Mouse (Mus musculus): ENCODE data around the gene Sfmbt1. TPM values are rescaled to one million over a fixed set of nuclear protein-coding genes. Genes with fewer than 3 reads are reported as not detected.

The Sfmbt1 gene
- polyA plus RNA-seq, 1 experiment from 2014 or later = 15.0 TPM

DNA sequence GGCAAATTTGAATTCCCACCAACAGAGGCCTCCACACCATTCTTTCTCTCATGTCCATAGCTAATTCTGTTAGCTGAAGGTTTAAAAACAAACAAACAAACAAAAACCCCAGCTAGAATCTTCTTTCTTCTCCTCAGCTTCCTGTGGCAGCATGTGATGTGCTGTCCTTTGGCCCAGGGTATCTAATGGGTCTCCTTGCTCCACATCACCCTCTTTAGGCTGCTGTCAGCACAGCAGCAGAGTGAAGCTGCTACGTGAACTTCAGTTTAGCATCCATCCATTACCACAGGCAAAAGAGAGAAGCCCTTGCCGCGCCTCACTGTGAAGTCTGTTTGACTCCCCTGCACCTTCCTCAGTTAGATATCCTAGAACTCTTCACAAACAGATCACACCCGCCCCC, 143.3 kb downstream of the Sfmbt1 start:
- 71% methylated on average over 4 of the region's 4 CpGs for WGBS (ENCODE audit: insufficient replicate concordance)
- Histone ChIP-seq H3K4me2 (ENCODE audit: low read depth, low read length) (no peak overlapping the region), H3K27ac (ENCODE audit: low read depth) (no peak overlapping the region), H3K4me3 (ENCODE audit: low read depth, low read length) (no peak overlapping the region), H3K9ac (replicated peaks) (no peak overlapping the region), H3K36me3 (replicated peaks; ENCODE audit: insufficient read depth, low read length) (no peaks in the 10 kb centered on the region), H3K27me3 (ENCODE audit: insufficient read depth, low read length) (no peaks in the 10 kb centered on the region), H3K4me1 (ENCODE audit: insufficient read depth) (peaks cover 7% of the 10 kb centered on the region), H3K9me3 (ENCODE audit: low read length) (no peaks in the 10 kb centered on the region)
- ATAC-seq (no peak), DNase-seq (peak; percentile 47)
- TF ChIP-seq EP300 (IDR thresholded peaks at IDR 0.05; ENCODE audit: low read depth) = no peak
- TF ChIP-seq CTCF (IDR thresholded peaks at IDR 0.05; ENCODE audit: low read depth) = peak; percentile 69

- TF ChIP-seq CTCF (IDR thresholded peaks at IDR 0.05; ENCODE audit: low read depth) (0 out of 2 replicates have a peak, but pooled peaks have one; percentile 2), EP300 (IDR thresholded peaks at IDR 0.05; ENCODE audit: low read depth) (no peak)
- peak; percentile 65 for ATAC-seq
- Histone ChIP-seq H3K4me2 (ENCODE audit: low read depth, low read length) (peak overlapping the region; percentile 49; the same call in 1 of the 2 replicates), H3K27ac (ENCODE audit: low read depth) (peak overlapping the region; percentile 51), H3K4me3 (ENCODE audit: low read depth, low read length) (no peak overlapping the region), H3K4me1 (ENCODE audit: insufficient read depth) (peaks cover 7% of the 10 kb centered on the region), H3K36me3 (replicated peaks; ENCODE audit: insufficient read depth, low read length) (peaks cover 8% of the 10 kb centered on the region; the same call in 1 of the 2 replicates), H3K27me3 (ENCODE audit: insufficient read depth, low read length) (no peaks in the 10 kb centered on the region), H3K9ac (replicated peaks) (peak overlapping the region; percentile 26; the same call in 1 of the 2 replicates), H3K9me3 (ENCODE audit: low read length) (no peaks in the 10 kb centered on the region)
- no peak for DNase-seq
- WGBS (ENCODE audit: insufficient replicate concordance) = 54% methylated on average over 16 of the region's 16 CpGs
Observed at GRCm38 (mm10) chr14:30861421-30862125, 146.9 kb downstream of the Sfmbt1 start.

DNA sequence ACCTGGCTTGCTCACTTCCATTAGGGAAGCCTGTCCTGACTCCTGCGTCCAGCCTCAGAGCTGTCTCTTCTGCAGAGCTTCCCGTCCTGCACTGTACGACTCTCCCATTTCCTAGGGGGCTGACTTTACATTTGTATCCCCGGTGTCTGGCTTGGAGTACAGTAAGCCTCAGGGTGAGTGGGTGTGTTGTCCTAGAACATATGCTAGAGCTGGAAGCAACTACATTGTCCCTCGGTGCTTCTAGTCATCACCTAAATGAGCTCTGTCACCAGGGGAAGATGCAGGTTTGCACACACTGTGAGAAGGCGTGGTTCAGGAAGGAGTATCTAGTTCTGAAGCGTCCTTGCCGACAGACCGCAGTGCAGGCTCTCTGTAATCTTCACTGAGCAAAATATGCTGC, 147.7 kb downstream of the Sfmbt1 start:
- Histone ChIP-seq H3K9me3 (ENCODE audit: low read length) (no peaks in the 10 kb centered on the region), H3K9ac (replicated peaks) (peak overlapping the region; percentile 26; the same call in 1 of the 2 replicates), H3K27me3 (ENCODE audit: insufficient read depth, low read length) (no peaks in the 10 kb centered on the region), H3K4me3 (ENCODE audit: low read depth, low read length) (no peak overlapping the region), H3K36me3 (replicated peaks; ENCODE audit: insufficient read depth, low read length) (peaks cover 8% of the 10 kb centered on the region; the same call in 1 of the 2 replicates), H3K4me2 (ENCODE audit: low read depth, low read length) (no peak overlapping the region), H3K4me1 (ENCODE audit: insufficient read depth) (peaks cover 7% of the 10 kb centered on the region), H3K27ac (ENCODE audit: low read depth) (0 out of 2 replicates have a peak overlapping the region, but pooled peaks have one; percentile 51)
- DNase-seq (no peak), ATAC-seq (no peak)
- TF ChIP-seq CTCF (IDR thresholded peaks at IDR 0.05; ENCODE audit: low read depth) = no peak
- no peak for TF ChIP-seq EP300 (IDR thresholded peaks at IDR 0.05; ENCODE audit: low read depth)
- 68% methylated on average over 9 of the region's 9 CpGs for WGBS (ENCODE audit: insufficient replicate concordance)

DNA sequence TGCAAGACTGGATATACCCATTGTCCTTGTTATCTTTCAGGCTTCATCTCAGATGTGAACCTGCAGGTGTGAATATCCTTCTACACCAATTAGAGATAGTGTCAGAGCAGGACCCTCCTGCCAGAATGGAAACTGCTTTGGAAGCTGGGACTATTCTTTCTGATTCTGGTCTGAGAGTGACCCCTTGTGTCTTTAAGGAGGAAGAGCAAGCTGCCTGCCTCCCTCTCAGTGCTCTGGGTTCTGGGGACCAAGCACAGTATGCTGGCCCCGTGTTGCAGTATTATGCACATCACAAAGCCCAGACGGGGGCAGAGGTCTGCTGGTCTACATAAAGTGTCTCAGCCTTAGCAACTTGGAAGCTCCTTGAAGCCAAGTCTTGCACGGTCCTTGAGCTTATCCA, 150.7 kb downstream of the Sfmbt1 start:
- H3K4me2 ChIP-seq (ENCODE audit: low read depth, low read length) = no peak overlapping the region
- peaks cover 8% of the 10 kb centered on the region; the same call in 1 of the 2 replicates for H3K36me3 ChIP-seq (replicated peaks; ENCODE audit: insufficient read depth, low read length)
- no peaks in the 10 kb centered on the region for H3K9me3 ChIP-seq (ENCODE audit: low read length)
- 66% methylated on average over 3 of the region's 3 CpGs for WGBS (ENCODE audit: insufficient replicate concordance)
- no peaks in the 10 kb centered on the region for H3K27me3 ChIP-seq (ENCODE audit: insufficient read depth, low read length)
- H3K9ac ChIP-seq (replicated peaks) = no peak overlapping the region
- TF ChIP-seq EP300 (IDR thresholded peaks at IDR 0.05; ENCODE audit: low read depth) (no peak), CTCF (IDR thresholded peaks at IDR 0.05; ENCODE audit: low read depth) (peak; percentile 65)
- H3K4me1 ChIP-seq (ENCODE audit: insufficient read depth) = peaks cover 24% of the 10 kb centered on the region
- DNase-seq = no peak
- no peak overlapping the region for H3K27ac ChIP-seq (ENCODE audit: low read depth)
- no peak for ATAC-seq
- no peak overlapping the region for H3K4me3 ChIP-seq (ENCODE audit: low read depth, low read length)

GRCm38 (mm10) chr14:30867042-30867441, 152.4 kb downstream of the Sfmbt1 start:
- Histone ChIP-seq H3K27me3 (ENCODE audit: insufficient read depth, low read length) (no peaks in the 10 kb centered on the region), H3K36me3 (replicated peaks; ENCODE audit: insufficient read depth, low read length) (peaks cover 10% of the 10 kb centered on the region; the same call in 1 of the 2 replicates), H3K4me2 (ENCODE audit: low read depth, low read length) (no peak overlapping the region), H3K9me3 (ENCODE audit: low read length) (no peaks in the 10 kb centered on the region), H3K9ac (replicated peaks) (no peak overlapping the region), H3K27ac (ENCODE audit: low read depth) (no peak overlapping the region), H3K4me1 (ENCODE audit: insufficient read depth) (peaks cover 23% of the 10 kb centered on the region), H3K4me3 (ENCODE audit: low read depth, low read length) (no peak overlapping the region)
- peak; percentile 85 for DNase-seq
- 20% methylated on average over 5 of the region's 5 CpGs for WGBS (ENCODE audit: insufficient replicate concordance)
- ATAC-seq = no peak
- TF ChIP-seq EP300 (IDR thresholded peaks at IDR 0.05; ENCODE audit: low read depth) = no peak
- peak; percentile 96 for TF ChIP-seq CTCF (IDR thresholded peaks at IDR 0.05; ENCODE audit: low read depth)

- no peak overlapping the region for H3K4me2 ChIP-seq (ENCODE audit: low read depth, low read length)
- no peak overlapping the region for H3K4me3 ChIP-seq (ENCODE audit: low read depth, low read length)
- no peaks in the 10 kb centered on the region for H3K27me3 ChIP-seq (ENCODE audit: insufficient read depth, low read length)
- TF ChIP-seq EP300 (IDR thresholded peaks at IDR 0.05; ENCODE audit: low read depth) = no peak
- TF ChIP-seq CTCF (IDR thresholded peaks at IDR 0.05; ENCODE audit: low read depth) = no peak
- peaks cover 27% of the 10 kb centered on the region for H3K4me1 ChIP-seq (ENCODE audit: insufficient read depth)
- ATAC-seq (peak; percentile 77), DNase-seq (no peak)
- WGBS (ENCODE audit: insufficient replicate concordance) = 63% methylated on average over 10 of the region's 10 CpGs
- no peak overlapping the region for H3K9ac ChIP-seq (replicated peaks)
- peaks cover 16% of the 10 kb centered on the region for H3K36me3 ChIP-seq (replicated peaks; ENCODE audit: insufficient read depth, low read length)
- peak overlapping the region; percentile 73 for H3K27ac ChIP-seq (ENCODE audit: low read depth)
- no peaks in the 10 kb centered on the region for H3K9me3 ChIP-seq (ENCODE audit: low read length)
Observed at GRCm38 (mm10) chr14:30868826-30869225, 154.2 kb downstream of the Sfmbt1 start.
